Mouse (Mus musculus): ENCODE data around the gene Mettl14. TPM values are rescaled to one million over a fixed set of nuclear protein-coding genes. Genes with fewer than 3 reads are reported as not detected.

The Mettl14 gene
- total and polyA plus RNA-seq, 3 experiments: 5.4 to 13.9 (median 11.6) TPM

DNA sequence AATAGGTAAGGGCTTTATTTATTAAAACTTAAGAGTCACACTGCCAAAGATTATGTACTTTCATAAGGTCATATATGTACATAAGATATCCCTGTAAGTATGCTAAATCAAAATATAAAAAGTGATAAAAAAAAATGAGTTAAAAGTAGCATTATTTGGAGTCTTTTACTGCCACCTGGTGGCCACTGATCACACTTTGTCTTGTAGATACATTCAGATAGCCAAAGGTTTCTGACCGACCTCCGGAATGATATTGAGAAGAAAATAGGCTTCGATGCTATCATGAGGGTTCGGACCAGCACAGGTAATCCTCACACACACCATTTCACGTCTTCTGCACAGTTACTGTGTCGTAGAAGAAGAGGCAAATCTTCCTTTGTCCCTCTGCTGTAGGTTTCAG, 32.7 kb downstream of the Mettl14 start:
- whole genome bisulfite sequencing: 64% methylated on average over 6 of the region's 6 CpGs
- Histone ChIP-seq H3K36me3 (ENCODE audit: control insufficient read depth, insufficient read depth, low read length) (peaks cover 34% of the 10 kb centered on the region), H3K27ac (peak overlapping the region; percentile 75), H3K9ac (ENCODE audit: low read depth, low read length) (0 out of 2 replicates have a peak overlapping the region, but pooled peaks have one; percentile 22), H3K4me1 (ENCODE audit: control insufficient read depth, insufficient read depth, low read length) (peaks cover 4% of the 10 kb centered on the region; the same call in 1 of the 2 replicates), H3K4me3 (no peak overlapping the region), H3K27me3 (ENCODE audit: control insufficient read depth, insufficient read depth, low read length) (no peaks in the 10 kb centered on the region), H3K79me2 (replicated peaks; ENCODE audit: control insufficient read depth, insufficient read depth, low read length) (no peaks in the 10 kb centered on the region)
- no peak for DNase-seq
- intact Hi-C loops (cut with DNase I): loop anchor here (2.0 to 10.0 kb wide), 4 partner anchors 26 to 418 kb away; no protein-coding TSS in a partner anchor
- TF ChIP-seq CTCF (IDR thresholded peaks at IDR 0.05) (peak; percentile 80), EP300 (IDR thresholded peaks at IDR 0.05; ENCODE audit: insufficient read depth, low read depth, low read length) (no peak)

DNA sequence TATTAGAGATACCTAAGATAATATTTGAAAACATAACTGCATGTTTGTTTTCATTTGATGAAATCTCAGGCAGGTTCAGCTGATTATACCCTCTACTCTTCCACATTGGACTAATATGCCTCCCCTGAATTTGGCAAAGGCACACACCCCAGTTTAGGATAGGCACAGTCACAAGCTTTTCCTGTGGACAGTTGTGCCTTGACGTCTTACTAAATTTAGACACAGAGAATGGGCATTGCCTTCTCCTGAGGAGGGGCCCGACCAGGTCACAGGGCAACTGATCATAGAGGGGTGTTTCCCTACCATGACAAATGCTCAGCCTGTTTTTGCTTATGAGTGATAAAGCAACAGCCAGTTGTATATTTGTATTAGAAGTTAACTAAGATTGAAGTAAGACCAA, 34.4 kb downstream of the Mettl14 start:
- Histone ChIP-seq H3K4me3 (no peak overlapping the region), H3K4me1 (ENCODE audit: control insufficient read depth, insufficient read depth, low read length) (peaks cover 4% of the 10 kb centered on the region; the same call in 1 of the 2 replicates), H3K27me3 (ENCODE audit: control insufficient read depth, insufficient read depth, low read length) (no peaks in the 10 kb centered on the region), H3K36me3 (ENCODE audit: control insufficient read depth, insufficient read depth, low read length) (peaks cover 28% of the 10 kb centered on the region), H3K27ac (peak overlapping the region; percentile 75), H3K9ac (ENCODE audit: low read depth, low read length) (no peak overlapping the region), H3K79me2 (replicated peaks; ENCODE audit: control insufficient read depth, insufficient read depth, low read length) (no peaks in the 10 kb centered on the region)
- WGBS: 39% methylated on average over 2 of the region's 2 CpGs
- intact Hi-C loops (cut with DNase I): loop anchor here (10.0 kb wide), 1 partner anchor 417 kb away; no protein-coding TSS in a partner anchor
- DNase-seq: peak in 1 of 2 experiments; percentile 36
- TF ChIP-seq CTCF (IDR thresholded peaks at IDR 0.05): no peak
- TF ChIP-seq EP300 (IDR thresholded peaks at IDR 0.05; ENCODE audit: insufficient read depth, low read depth, low read length): peak; percentile 72

DNA sequence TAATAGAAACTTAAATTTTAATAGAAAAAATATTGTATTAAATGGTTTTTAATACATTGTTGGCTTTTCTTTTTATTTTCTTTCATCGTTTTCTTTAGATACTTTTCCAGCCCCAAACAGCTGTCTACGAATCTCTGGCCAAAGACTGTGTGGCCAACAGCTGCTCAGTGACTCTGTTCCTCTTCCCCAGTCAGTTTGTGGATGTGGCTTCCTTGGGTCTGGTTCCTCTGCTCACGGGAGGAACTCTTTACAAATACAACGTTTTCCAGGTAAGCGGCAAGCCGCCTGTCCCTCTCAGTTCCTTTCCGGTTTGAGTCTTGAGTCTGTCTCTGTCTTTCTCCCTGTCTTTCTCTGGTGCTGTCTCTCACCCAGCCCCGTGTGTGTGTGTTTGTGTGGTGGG, 35.3 kb downstream of the Mettl14 start:
- Histone ChIP-seq H3K79me2 (replicated peaks; ENCODE audit: control insufficient read depth, insufficient read depth, low read length) (no peaks in the 10 kb centered on the region), H3K27me3 (ENCODE audit: control insufficient read depth, insufficient read depth, low read length) (no peaks in the 10 kb centered on the region), H3K36me3 (ENCODE audit: control insufficient read depth, insufficient read depth, low read length) (peaks cover 22% of the 10 kb centered on the region), H3K27ac (peak overlapping the region; percentile 75), H3K4me1 (ENCODE audit: control insufficient read depth, insufficient read depth, low read length) (peaks cover 3% of the 10 kb centered on the region; the same call in 1 of the 2 replicates), H3K9ac (ENCODE audit: low read depth, low read length) (no peak overlapping the region), H3K4me3 (no peak overlapping the region)
- TF ChIP-seq CTCF (IDR thresholded peaks at IDR 0.05) (no peak), POLR2A (IDR thresholded peaks at IDR 0.05; ENCODE audit: insufficient read depth, low read depth, low read length) (no peak), EP300 (IDR thresholded peaks at IDR 0.05; ENCODE audit: insufficient read depth, low read depth, low read length) (no peak)
- intact Hi-C loops (cut with DNase I): loop anchor here (10.0 kb wide), 1 partner anchor 416 kb away; no protein-coding TSS in a partner anchor
- WGBS: 77% methylated on average over 8 of the region's 8 CpGs
- DNase-seq: no peak

DNA sequence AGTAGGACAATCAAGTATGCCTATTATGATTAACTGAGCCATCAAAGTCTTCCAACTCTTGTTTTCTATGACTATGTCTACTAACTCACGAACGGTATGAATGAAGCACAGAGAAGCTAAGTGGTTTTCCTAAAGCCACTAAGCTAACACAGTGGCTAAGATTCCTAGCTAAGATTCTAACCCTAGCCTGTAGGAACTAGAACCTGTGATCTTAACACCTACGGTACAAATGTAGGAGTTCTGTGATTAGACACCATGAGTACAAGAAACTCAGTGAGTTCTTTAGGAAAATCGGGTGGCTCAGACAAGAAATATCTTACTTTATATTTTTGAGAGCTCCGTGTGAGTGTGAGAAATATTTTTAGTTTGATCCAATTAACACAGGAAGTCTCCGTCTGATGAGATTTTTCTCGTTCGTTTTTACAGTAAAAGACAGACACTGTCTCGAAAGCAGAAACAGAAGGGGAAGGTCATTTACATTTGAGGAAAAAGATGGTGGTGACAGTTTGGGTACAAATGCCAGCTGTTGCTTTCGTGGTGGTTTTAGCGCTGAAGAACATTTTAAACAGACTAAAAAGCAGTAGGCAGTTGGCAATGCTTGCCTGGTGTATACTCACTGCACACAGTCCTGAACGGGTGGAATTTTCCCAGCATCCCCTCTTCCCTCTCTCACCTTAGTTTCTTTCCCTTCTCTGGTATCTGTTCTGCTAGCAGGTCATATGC, 37.7 kb downstream of the Mettl14 start:
- H3K79me2 ChIP-seq (replicated peaks; ENCODE audit: control insufficient read depth, insufficient read depth, low read length): no peaks in the 10 kb centered on the region
- peaks cover 9% of the 10 kb centered on the region for H3K36me3 ChIP-seq (ENCODE audit: control insufficient read depth, insufficient read depth, low read length)
- H3K4me3 ChIP-seq: no peak overlapping the region
- TF ChIP-seq CTCF (IDR thresholded peaks at IDR 0.05): no peak
- TF ChIP-seq EP300 (IDR thresholded peaks at IDR 0.05; ENCODE audit: insufficient read depth, low read depth, low read length): no peak
- no peaks in the 10 kb centered on the region for H3K27me3 ChIP-seq (ENCODE audit: control insufficient read depth, insufficient read depth, low read length)
- intact Hi-C loops (cut with DNase I): no loop called here
- DNase-seq: no peak
- H3K27ac ChIP-seq: no peak overlapping the region
- no peak overlapping the region for H3K9ac ChIP-seq (ENCODE audit: low read depth, low read length)
- WGBS: 78% methylated on average over 12 of the region's 12 CpGs
- peaks cover 3% of the 10 kb centered on the region; the same call in 1 of the 2 replicates for H3K4me1 ChIP-seq (ENCODE audit: control insufficient read depth, insufficient read depth, low read length)

DNA sequence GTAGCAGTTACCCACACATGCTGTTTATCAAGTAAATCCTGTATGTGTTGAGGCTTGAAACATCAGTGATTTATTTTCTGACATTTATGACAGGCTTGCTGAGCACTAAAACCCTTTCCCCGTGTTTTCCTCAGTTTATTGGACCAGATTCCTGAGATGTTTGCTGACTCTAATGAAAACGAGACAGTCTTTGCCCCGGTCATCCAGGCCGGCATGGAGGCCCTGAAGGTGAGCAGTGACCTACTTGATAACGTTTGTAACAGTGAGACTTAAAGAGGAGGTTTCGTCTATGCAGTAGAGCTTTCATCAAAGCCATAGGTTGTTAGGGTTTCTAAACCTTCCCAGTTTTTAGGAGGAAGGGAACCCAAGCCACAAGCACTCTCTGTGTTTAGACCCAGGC, 42.2 kb downstream of the Mettl14 start:
- H3K9ac ChIP-seq (ENCODE audit: low read depth, low read length): no peak overlapping the region
- H3K27ac ChIP-seq: no peak overlapping the region
- intact Hi-C loops (cut with DNase I): no loop called here
- no peak for TF ChIP-seq EP300 (IDR thresholded peaks at IDR 0.05; ENCODE audit: insufficient read depth, low read depth, low read length)
- no peak for TF ChIP-seq CTCF (IDR thresholded peaks at IDR 0.05)
- TF ChIP-seq POLR2A (IDR thresholded peaks at IDR 0.05; ENCODE audit: insufficient read depth, low read depth, low read length): no peak
- peaks cover under 1% of the 10 kb centered on the region for H3K36me3 ChIP-seq (ENCODE audit: control insufficient read depth, insufficient read depth, low read length)
- no peaks in the 10 kb centered on the region; the same call in 1 of the 2 replicates for H3K79me2 ChIP-seq (replicated peaks; ENCODE audit: control insufficient read depth, insufficient read depth, low read length)
- H3K4me3 ChIP-seq: no peak overlapping the region
- no peaks in the 10 kb centered on the region for H3K27me3 ChIP-seq (ENCODE audit: control insufficient read depth, insufficient read depth, low read length)
- no peaks in the 10 kb centered on the region for H3K4me1 ChIP-seq (ENCODE audit: control insufficient read depth, insufficient read depth, low read length)
- no peak for DNase-seq
- 82% methylated on average over 6 of the region's 6 CpGs for WGBS

DNA sequence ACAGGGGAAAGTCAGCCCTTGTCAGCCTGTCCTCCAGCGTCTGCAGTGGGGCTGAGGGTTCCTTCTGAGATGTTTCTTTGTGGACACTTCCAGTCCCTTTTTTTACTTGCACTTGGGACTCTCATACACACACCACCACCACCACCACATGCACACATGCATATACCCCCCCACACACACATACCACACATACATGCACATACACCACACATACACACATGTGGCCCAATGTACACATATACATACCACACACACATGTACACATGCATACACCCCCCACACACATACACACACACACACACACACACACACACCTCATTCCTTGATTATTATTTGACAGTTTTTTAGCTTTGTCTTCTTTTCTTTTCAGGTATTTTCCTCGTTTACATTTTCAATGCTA, 44.9 kb downstream of the Mettl14 start:
- intact Hi-C loops (cut with DNase I): no loop called here
- no peak for DNase-seq
- H3K27me3 ChIP-seq (ENCODE audit: control insufficient read depth, insufficient read depth, low read length): no peaks in the 10 kb centered on the region
- TF ChIP-seq POLR2A (IDR thresholded peaks at IDR 0.05; ENCODE audit: insufficient read depth, low read depth, low read length) (no peak), EP300 (IDR thresholded peaks at IDR 0.05; ENCODE audit: insufficient read depth, low read depth, low read length) (no peak), CTCF (IDR thresholded peaks at IDR 0.05) (no peak)
- 89% methylated on average over 2 of the region's 2 CpGs for WGBS
- no peak overlapping the region for H3K27ac ChIP-seq
- no peak overlapping the region for H3K4me3 ChIP-seq
- no peaks in the 10 kb centered on the region; the same call in 1 of the 2 replicates for H3K79me2 ChIP-seq (replicated peaks; ENCODE audit: control insufficient read depth, insufficient read depth, low read length)
- no peak overlapping the region for H3K9ac ChIP-seq (ENCODE audit: low read depth, low read length)
- peaks cover 5% of the 10 kb centered on the region for H3K36me3 ChIP-seq (ENCODE audit: control insufficient read depth, insufficient read depth, low read length)
- no peaks in the 10 kb centered on the region for H3K4me1 ChIP-seq (ENCODE audit: control insufficient read depth, insufficient read depth, low read length)

All from heart, adult 2 months (tissue).